Mouse (Mus musculus): ENCODE measurements at regions not wholly inside any gene's neighbourhood (a gene's known extent, or its start where the extent isn't known, plus 50 kb on each side); places are given as distances from the start of the nearest gene placed in this dataset.

DNA sequence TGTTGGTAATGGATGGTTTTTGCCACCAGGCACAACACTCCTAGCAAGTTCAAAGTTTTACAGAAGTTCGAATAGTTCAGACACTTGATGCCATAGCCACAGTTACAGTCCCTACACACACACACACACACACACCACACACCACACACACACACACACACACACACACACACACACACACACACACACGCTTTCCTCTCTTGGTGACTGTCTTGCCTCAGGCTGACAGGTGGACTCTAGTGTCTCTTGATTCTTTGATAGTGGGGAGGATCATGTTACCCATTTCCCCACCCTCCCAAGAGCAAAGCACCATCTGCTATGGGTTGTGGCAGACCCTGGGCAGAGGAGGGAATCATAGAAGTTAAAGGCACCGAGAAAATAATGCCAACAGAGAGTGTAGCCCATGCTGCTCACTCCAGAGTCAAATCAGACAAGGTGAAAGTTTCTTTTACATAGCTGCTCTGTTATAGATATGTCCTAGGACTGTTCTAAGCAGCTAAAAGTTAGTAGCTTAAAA lies 75.9 kb downstream of the Klhl25 start:
- ATAC-seq, result no peak

GRCm38 (mm10) chr7:75927537-75927936 lies 79.4 kb downstream of the Klhl25 start:
- peak; percentile 86 for ATAC-seq

- ATAC-seq, result no peak
Observed at GRCm38 (mm10) chr7:75943844-75944243, 95.7 kb downstream of the Klhl25 start.

- no peak for ATAC-seq
Observed at GRCm38 (mm10) chr7:75955671-75956070, 107.6 kb downstream of the Klhl25 start.

DNA sequence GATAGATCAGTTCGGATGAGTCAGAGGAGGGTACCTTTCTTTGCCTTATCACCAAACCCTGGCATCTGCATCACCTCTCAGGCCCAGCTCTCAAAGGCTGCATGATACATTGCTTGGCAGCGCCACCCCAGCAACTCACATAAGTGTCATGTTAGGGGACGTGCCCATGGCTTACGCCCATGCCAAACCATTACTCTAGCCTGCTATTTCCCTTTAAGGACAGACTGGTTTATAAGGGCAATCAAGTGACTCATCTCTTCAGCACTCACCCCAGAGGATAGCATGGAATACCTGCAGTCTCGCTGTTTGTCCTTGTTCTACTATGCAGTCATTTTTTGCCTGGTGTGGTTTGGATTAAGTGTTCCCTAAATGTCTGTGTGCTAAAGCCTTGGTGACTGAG lies 109.3 kb downstream of the Klhl25 start:
- ATAC-seq, result no peak

GRCm38 (mm10) chr7:75959903-75960620 lies 112.0 kb downstream of the Klhl25 start:
- no peak for ATAC-seq

- no peak for ATAC-seq
Observed at GRCm38 (mm10) chr7:75968177-75968576, 120.1 kb downstream of the Klhl25 start.

GRCm38 (mm10) chr7:75970914-75971313 lies 122.8 kb downstream of the Klhl25 start:
- ATAC-seq, result no peak

DNA sequence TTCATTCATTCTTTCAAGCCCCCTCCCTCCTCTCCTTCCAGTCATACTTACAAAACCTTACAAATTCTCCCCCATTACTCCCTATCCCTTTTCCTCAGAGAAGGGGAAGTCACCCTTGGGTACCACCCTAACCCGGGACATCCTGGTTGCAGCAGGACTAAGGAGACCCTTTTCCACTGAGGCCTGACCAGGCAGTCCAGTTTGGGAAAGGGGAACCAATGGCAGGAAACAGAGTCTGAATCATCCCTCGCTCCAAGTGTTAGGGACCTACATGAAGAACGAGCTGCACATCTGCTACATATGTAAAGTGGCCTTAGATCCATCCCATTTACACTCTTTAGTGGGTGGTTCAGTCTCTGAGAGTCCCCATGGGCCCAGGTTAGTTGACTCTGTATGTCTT lies 123.6 kb downstream of the Klhl25 start:
- no peak for ATAC-seq

DNA sequence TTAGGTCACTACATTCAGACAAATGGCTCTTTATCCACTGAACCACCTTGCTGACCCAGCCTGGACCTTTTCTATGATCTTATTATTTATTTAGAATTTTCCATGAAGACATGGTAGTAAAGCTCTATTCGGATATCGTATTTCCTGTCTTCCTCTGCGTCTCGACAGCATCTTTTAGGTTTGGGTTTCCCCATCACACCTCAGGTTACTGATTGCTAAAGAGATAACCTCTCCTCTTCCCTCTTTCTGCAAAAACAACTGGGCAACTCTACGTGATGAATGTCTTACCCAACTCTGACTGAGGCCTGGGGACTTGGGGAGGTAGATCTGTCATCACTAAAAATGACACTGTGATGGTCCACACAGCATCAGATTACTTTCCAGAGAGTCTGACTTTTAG lies 133.4 kb downstream of the Klhl25 start:
- peak; percentile 86 for ATAC-seq

- ATAC-seq, result no peak
Observed at GRCm38 (mm10) chr7:75983029-75983808, 135.1 kb downstream of the Klhl25 start.

DNA sequence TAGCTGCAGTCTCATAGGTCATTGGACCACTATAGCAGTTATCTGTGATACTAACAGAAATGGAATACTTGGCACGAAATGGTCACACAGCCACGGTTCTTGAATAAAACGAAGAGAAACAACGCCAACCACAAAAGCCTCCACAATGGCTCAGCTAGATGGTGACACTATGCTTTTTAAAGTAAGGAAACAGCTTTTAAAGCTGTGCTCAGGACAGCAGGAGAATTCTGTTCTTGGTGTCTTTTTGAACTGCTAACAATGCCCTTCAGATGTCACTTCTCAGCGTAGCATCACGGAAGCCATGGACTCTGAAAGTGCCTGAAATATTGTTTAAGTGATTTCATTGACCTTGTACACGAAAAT lies 135.7 kb downstream of the Klhl25 start:
- ATAC-seq, result no peak

DNA sequence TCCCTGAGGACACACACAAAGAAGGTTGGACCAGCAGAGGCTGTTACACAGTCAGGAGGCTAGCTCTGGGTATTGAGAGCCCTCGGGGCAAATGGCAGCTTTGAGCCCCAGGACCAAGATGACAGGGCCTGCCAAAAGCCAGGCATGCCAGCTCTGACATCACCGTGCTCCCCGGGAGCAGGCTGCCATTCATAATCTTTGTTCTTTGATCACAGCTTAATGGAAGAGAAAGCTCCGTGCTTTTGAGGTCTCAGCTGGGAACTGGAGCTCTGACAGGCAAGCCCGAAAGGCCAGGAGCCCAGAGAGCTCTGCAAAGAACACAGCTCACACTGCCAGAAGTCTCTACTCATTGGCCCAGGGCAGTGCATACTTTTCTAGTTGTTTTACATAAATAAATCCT lies 150.7 kb downstream of the Klhl25 start:
- no peak for ATAC-seq

DNA sequence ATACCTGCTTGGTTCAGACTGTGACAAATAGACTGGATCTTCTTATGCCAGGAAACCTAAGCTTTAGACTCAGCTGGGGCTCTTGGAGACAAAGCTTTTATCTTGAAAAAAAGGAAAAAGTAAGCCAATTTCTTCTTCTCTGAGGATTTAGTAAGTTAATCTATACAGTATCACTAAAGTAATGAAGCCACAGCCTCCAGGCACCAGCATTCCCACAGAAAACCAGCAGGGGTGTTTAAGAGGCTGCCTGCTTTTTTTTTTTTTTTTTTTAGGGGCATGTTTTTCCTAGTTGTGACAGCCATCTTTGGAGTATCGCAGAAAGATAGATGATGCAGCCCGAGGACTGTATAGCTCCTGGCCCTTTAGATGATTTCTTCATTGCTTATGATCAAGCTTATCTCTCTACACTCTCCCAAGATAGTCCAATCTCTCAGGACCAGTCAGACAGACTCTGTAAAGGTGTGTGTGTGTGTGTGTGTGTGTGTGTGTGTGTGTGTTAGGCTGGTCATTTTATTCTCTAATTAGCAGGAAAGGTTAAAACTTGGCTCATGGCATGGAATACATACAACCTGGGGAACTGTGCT lies 151.3 kb downstream of the Klhl25 start:
- no peak for ATAC-seq

- no peak for ATAC-seq
Observed at GRCm38 (mm10) chr7:76001012-76001411, 152.9 kb downstream of the Klhl25 start.

GRCm38 (mm10) chr7:76008226-76008625 lies 160.1 kb downstream of the Klhl25 start:
- no peak for ATAC-seq

DNA sequence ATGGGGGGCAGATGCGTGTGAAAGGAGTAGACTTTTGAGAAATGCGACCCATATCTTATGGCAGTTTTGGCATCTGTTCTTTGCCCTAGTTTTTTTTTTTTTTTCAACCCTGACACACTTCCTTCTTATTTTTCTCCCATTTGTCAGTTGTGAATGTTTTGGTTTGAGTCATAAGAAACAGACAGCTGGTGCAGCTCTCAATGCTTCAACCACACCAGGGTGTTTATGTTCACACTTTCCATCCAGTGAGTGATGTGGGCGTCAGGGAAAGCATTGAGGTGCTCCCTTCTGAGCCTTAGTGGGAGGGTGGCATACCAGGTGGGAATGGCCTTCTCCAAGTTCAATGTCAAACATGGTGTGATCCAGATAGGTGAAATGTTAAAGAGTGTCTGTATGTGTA lies 181.9 kb upstream of the Agbl1 start:
- peak; percentile 71 for ATAC-seq

GRCm38 (mm10) chr7:76049342-76049741 lies 180.3 kb upstream of the Agbl1 start:
- peak; percentile 46 for ATAC-seq

DNA sequence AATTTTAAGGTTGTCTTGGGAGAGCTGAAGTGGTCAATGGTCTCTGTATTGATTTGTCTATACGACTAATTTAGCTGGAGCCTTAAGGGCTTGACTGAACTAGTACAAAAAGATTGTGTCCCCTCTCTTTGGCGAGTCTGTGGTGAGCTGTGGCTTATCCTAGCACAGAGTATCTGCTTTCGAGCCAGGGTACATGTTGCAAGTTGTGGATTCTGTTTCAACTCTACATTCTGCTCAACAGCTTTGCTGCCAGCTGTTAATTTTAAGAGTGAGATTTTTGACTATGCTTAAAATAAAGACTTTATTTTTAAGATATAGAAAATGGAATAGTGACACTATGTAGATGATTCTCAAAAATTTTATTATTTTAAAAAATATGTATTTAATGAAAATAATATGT lies 175.8 kb upstream of the Agbl1 start:
- no peak for ATAC-seq

GRCm38 (mm10) chr7:76099149-76099548 lies 130.5 kb upstream of the Agbl1 start:
- ATAC-seq, result no peak

- ATAC-seq, result no peak
Observed at GRCm38 (mm10) chr7:76121242-76121844, 108.3 kb upstream of the Agbl1 start.

- no peak for ATAC-seq
Observed at GRCm38 (mm10) chr7:76127641-76128111, 102.0 kb upstream of the Agbl1 start.

GRCm38 (mm10) chr7:76142455-76142854 lies 87.2 kb upstream of the Agbl1 start:
- no peak for ATAC-seq
